Mouse (Mus musculus) heart, embryonic 14.5 days (tissue): ENCODE measurements at regions not wholly inside any gene's neighbourhood (a gene's known extent, or its start where the extent isn't known, plus 50 kb on each side); places are given as distances from the start of the nearest gene placed in this dataset.

Experiments
- ATAC-seq: fragments of 200-750 bp; cut with Nextera tagmentation; 2 replicates; pipeline ENCODE4 v1.8.0; 2017; ENCODE audit warnings: low read depth, moderate TSS enrichment; ENCODE audit not compliant: insufficient number of reproducible peaks, insufficient read depth, low FRiP score
- H3K27ac ChIP-seq, 2 experiments: fragments of 200-500 bp in 1 of 2; fragments of 300-500 bp in 1 of 2; sonication (generic) in 1 of 2; replicated peaks in 1 of 2; 2 replicates each; pipeline ENCODE4 v1.5.1; 2012 to 2014; ENCODE audit warnings: low read depth in 2 of 2, low read length in 2 of 2, control low read depth in 1 of 2, mild to moderate bottlenecking in 1 of 2, mixed read lengths in 1 of 2; ENCODE audit not compliant: control insufficient read depth in 1 of 2, insufficient read depth in 1 of 2
- H3K27me3 ChIP-seq: fragments of 300-500 bp; sonication (generic); 2 replicates; pipeline ENCODE4 v1.6.1; 2014; ENCODE audit warnings: mild to moderate bottlenecking, low read length, control low read depth; ENCODE audit not compliant: control insufficient read depth, insufficient read depth
- H3K36me3 ChIP-seq: fragments of 300-500 bp; sonication (generic); 2 replicates; pipeline ENCODE4 v1.6.1; 2014; ENCODE audit warnings: mild to moderate bottlenecking, control low read depth, low read length, mixed read lengths; ENCODE audit not compliant: control insufficient read depth, insufficient read depth
- H3K4me1 ChIP-seq, 2 experiments: fragments of 200-500 bp in 1 of 2; fragments of 300-500 bp in 1 of 2; sonication (generic) in 1 of 2; 2 replicates each; pipeline ENCODE4 v1.6.1; 2012 to 2014; ENCODE audit warnings: low read length in 2 of 2, control low read depth in 1 of 2, mixed read lengths in 1 of 2; ENCODE audit not compliant: control insufficient read depth in 2 of 2, insufficient read depth in 2 of 2
- H3K4me2 ChIP-seq: fragments of 300-500 bp; sonication (generic); 2 replicates; pipeline ENCODE4 v1.6.1; 2014; ENCODE audit warnings: mild to moderate bottlenecking, low read length
- H3K4me3 ChIP-seq, 2 experiments: fragments of 200-500 bp in 1 of 2; fragments of 300-500 bp in 1 of 2; sonication (generic) in 1 of 2; 2 replicates each; pipeline ENCODE4 v1.5.1; 2012 to 2014; ENCODE audit warnings: low read length in 2 of 2, mild to moderate bottlenecking in 2 of 2, control low read depth in 1 of 2, low read depth in 1 of 2, moderate library complexity in 1 of 2; ENCODE audit not compliant: control insufficient read depth in 1 of 2, insufficient read depth in 1 of 2
- H3K9ac ChIP-seq: fragments of 300-500 bp; sonication (generic); 2 replicates; pipeline ENCODE4 v1.6.1; 2014; ENCODE audit warnings: mild to moderate bottlenecking, low read length
- H3K9me3 ChIP-seq: fragments of 300-500 bp; sonication (generic); 2 replicates; pipeline ENCODE4 v1.6.1; 2016; ENCODE audit warnings: low read length, control low read depth; ENCODE audit not compliant: control insufficient read depth
- WGBS: fragments of 180-500 bp; shearing (Covaris S2); extraction: QIAGEN DNeasy Blood & Tissue Kit; methylation state at CpG from one replicate; pipeline ENCODE4 v1.1.7; 2014; 5-methylcytosine and 5-hydroxymethylcytosine counted together

DNA sequence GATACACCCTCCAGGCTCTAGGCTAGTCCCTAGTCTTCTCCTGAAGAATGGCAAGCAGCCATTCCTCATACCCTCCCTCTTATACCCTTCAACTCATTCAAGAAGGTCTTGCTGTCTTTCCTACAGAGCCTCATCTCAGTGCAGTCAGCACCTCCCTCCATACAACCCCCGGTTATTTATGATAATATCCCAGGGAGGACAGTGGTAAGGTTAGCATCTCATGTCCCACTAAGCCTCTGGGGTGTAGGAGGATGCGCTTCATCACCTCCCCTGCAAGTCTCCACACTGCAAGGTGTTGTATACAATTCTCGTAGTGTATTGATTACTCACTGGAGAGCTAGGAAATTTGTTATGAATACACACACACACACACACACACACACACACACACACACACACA is 80.2 kb upstream of the Shisa6 start:
- WGBS = 71% methylated on average over 3 of the region's 3 CpGs
- H3K4me2 ChIP-seq = no peak overlapping the region
- ATAC-seq = no peak
- H3K27me3 ChIP-seq = no peaks in the 10 kb centered on the region
- H3K4me3 ChIP-seq = no peak overlapping the region
- H3K27ac ChIP-seq = no peak overlapping the region
- H3K9me3 ChIP-seq = no peaks in the 10 kb centered on the region
- H3K4me1 ChIP-seq = no peaks in the 10 kb centered on the region
- no peaks in the 10 kb centered on the region for H3K36me3 ChIP-seq
- no peak overlapping the region for H3K9ac ChIP-seq

DNA sequence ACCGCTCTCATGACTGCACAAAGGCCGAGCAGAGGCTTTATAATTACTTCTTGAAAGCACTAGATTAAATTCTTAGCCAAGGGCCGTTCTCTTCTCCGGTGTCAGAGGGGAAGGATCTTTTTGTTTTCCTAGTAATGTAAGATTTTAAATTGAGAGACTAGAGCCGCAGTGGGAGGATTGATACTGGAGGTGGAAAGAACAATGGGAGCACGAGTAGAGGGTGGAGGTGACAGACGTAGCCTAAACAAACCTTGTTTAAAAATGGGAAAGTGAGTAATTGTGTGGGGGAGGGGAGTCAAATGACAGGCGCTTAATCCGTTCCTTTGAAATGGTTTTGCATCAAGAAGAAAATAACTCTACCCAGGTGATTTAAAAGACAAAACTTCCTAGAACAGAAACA is 80.9 kb upstream of the Shisa6 start:
- ATAC-seq = no peak
- no peaks in the 10 kb centered on the region for H3K27me3 ChIP-seq
- H3K4me3 ChIP-seq = no peak overlapping the region
- no peaks in the 10 kb centered on the region for H3K4me1 ChIP-seq
- H3K27ac ChIP-seq = no peak overlapping the region
- H3K4me2 ChIP-seq = no peak overlapping the region
- no peaks in the 10 kb centered on the region for H3K36me3 ChIP-seq
- no peaks in the 10 kb centered on the region for H3K9me3 ChIP-seq
- 50% methylated on average over 9 of the region's 9 CpGs for WGBS
- no peak overlapping the region for H3K9ac ChIP-seq

DNA sequence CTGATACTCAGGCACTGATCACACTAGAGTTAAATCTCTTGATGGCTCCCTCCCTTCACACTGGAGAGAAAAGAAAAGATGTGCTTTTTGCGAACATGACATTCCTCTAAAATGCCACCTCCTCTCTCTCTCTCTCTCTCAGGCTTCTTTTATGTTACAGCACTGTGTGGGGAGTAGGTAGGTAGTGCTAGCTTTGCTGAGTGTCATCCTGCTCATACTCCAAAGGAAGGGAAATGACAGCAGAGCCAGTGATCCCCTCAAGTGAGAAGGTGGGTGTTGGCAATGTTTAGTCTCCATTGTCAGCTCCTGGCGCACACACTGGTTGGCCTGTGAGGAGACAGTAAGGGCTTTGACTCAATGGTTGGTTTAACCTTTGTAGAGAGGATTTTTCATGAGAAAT is 84.0 kb upstream of the Shisa6 start:
- Histone ChIP-seq H3K4me1 (peaks cover 0 to 3% of the 10 kb centered on the region in 2 experiments; a peak in 1 of 4 replicates), H3K27ac (no peak overlapping the region), H3K9me3 (no peaks in the 10 kb centered on the region), H3K4me2 (no peak overlapping the region), H3K4me3 (no peak overlapping the region), H3K27me3 (no peaks in the 10 kb centered on the region), H3K36me3 (no peaks in the 10 kb centered on the region), H3K9ac (no peak overlapping the region)
- WGBS = 85% methylated on average over 2 of the region's 2 CpGs
- no peak for ATAC-seq

DNA sequence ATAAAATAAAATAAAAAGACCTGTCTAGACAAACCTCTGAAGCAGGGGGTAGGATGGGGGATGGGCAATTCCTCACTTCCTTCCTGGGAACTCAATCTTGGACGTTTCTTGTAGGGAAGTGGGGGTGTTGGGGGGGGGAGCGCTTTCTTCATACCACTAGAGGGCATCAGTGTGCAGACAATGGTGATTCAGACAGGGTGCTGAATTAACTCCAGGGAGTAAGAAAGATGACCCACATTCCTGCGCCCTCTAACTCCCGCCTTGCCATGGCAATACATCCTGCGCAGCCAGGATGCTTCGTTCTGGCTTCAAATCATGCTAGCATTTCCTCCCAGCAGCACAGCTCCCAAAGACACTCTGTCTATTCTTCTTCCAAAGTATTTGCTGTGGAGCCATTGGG is 87.4 kb upstream of the Shisa6 start:
- ATAC-seq = no peak
- peaks cover 0 to 3% of the 10 kb centered on the region in 2 experiments; a peak in 1 of 4 replicates for H3K4me1 ChIP-seq
- no peak overlapping the region for H3K4me2 ChIP-seq
- no peak overlapping the region for H3K9ac ChIP-seq
- no peak overlapping the region for H3K27ac ChIP-seq
- 8% methylated on average over 6 of the region's 6 CpGs for WGBS
- no peaks in the 10 kb centered on the region for H3K9me3 ChIP-seq
- no peak overlapping the region for H3K4me3 ChIP-seq
- no peaks in the 10 kb centered on the region for H3K27me3 ChIP-seq
- no peaks in the 10 kb centered on the region for H3K36me3 ChIP-seq

DNA sequence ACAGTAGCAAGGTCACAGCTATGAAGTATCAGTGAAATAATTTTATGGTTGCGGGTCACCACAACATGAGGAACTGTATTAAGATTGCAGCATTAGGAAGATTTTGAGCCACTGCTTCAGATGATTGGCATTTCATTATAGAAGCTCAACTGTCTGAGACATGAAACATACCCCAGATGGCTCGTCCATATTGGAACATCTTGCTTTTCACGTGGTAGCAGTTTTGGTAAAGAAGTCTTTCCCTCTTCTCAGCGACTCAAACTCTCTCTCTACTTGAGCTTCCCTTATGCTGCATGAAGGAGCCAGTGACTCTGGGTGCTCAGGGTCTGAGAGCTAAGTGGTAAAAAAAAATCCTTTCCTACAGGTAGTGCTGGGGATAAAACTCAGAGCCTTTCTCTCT is 99.7 kb upstream of the Shisa6 start:
- Histone ChIP-seq H3K4me1 (no peaks in the 10 kb centered on the region), H3K9me3 (no peaks in the 10 kb centered on the region), H3K4me2 (no peak overlapping the region), H3K4me3 (no peak overlapping the region), H3K27me3 (no peaks in the 10 kb centered on the region), H3K27ac (no peak overlapping the region), H3K36me3 (no peaks in the 10 kb centered on the region), H3K9ac (no peak overlapping the region)
- ATAC-seq = no peak
- WGBS = 87% methylated on average over 4 of the region's 4 CpGs

DNA sequence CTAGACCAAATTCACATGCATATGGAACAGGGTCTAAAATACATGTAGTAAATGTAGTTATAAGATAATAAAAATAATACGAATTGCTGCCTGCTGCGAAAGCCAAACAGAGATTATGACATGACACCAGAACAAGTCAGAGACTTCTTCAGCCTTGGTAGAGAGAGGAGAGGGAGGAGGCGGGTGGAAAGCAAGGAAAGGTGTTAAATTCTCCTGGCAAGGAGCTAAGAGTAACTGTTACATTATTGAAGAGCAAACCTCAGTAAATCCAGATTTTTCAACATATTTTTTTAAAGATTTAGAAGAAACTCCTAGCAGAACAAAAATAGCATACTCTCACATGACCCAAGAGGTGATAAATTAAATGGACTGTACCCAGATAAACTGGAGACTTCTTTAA is 131.0 kb upstream of the Shisa6 start:
- H3K9ac ChIP-seq = no peak overlapping the region
- H3K9me3 ChIP-seq = no peaks in the 10 kb centered on the region
- H3K4me2 ChIP-seq = no peak overlapping the region
- no peak overlapping the region for H3K27ac ChIP-seq
- H3K4me1 ChIP-seq = no peaks in the 10 kb centered on the region
- H3K4me3 ChIP-seq = no peak overlapping the region
- WGBS = 74% methylated on average over 3 of the region's 3 CpGs
- H3K27me3 ChIP-seq = no peaks in the 10 kb centered on the region
- no peak for ATAC-seq
- no peaks in the 10 kb centered on the region for H3K36me3 ChIP-seq

DNA sequence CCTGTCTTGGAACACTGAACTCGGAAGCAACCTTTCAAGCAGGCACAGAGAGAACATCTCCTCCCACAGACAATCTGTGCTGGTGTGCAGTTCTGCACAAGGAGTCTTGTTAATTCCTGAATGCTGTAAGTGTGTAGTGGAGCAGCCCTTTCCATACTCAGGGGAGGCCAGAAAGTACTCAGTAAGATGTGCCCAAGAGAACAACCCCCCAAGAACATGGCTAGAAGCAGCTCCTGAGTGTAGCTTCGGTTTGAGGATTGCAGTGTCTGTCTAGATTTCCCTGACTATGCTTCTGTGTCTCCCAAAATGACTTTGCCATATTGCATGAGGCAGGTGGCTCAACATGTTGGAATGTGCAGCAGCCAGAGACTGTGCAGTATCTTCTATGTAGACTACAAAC is 148.8 kb upstream of the Shisa6 start:
- 59% methylated on average over 2 of the region's 2 CpGs for WGBS
- Histone ChIP-seq H3K4me2 (no peak overlapping the region), H3K36me3 (no peaks in the 10 kb centered on the region), H3K27ac (no peak overlapping the region), H3K27me3 (no peaks in the 10 kb centered on the region), H3K9me3 (no peaks in the 10 kb centered on the region), H3K9ac (no peak overlapping the region), H3K4me3 (no peak overlapping the region), H3K4me1 (no peaks in the 10 kb centered on the region)
- ATAC-seq = no peak

DNA sequence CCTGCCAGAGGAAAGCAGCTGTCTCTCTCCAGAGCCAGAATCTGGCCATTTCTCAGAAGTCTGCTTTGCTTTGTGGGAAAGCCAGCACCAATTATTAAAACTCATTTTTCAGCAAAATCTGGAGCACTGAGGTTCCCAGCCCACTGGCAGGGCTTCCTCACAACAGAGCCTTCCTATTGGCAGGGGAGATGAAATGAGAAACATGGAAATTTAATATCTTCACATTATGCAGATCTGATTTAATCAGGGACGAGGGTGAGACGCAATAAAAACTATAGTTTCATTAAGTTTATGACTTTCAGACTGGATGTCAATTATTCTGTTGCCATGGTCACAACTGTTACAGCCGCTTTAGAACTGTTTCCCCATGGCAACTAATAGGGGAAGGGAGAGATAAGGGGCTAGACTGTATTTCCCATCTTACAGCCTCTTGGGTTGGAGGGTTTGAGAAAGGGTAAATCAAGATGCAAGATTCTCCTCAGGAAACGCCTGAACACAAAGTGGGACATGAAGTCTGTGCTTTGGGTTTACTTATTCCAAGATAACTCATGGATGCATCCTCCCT is 154.4 kb upstream of the Shisa6 start:
- H3K9me3 ChIP-seq = no peaks in the 10 kb centered on the region
- H3K27me3 ChIP-seq = no peaks in the 10 kb centered on the region
- no peak for ATAC-seq
- no peak overlapping the region for H3K4me3 ChIP-seq
- no peaks in the 10 kb centered on the region for H3K36me3 ChIP-seq
- no peak overlapping the region for H3K4me2 ChIP-seq
- no peak overlapping the region for H3K9ac ChIP-seq
- 72% methylated on average over 4 of the region's 4 CpGs for WGBS
- H3K4me1 ChIP-seq = no peaks in the 10 kb centered on the region
- H3K27ac ChIP-seq = no peak overlapping the region
